Comparison of ENCODE assay signal across 9 mouse cellular contexts in the genomic region with DNA sequence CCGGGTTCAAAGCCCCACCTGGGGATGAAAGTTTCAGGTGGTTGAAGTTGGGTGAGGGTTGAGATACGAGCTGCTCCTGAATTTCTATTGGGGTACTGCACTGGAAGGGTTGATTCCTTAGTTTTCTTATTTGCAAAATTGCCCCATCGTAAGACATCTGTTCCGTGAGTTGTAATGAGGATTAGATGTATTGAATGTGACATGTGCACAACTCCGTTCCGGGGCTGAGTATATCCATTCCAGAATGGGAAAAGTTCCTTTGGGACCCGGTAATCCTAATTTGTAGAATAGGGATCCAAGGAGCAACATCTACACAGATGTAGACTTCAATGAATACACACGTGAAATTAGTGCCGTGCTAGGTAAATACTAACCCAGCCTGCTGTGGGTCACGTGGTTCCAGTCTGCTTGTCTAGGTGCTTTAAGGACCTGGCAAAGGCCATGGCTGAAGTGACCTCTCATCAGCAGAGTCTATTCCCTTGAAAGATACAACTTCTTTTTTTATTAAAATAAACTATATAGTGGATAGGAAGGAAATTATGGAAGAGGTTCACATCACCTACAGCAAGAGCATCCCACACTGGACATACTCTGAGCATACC. TPM values are rescaled to one million over a fixed set of nuclear protein-coding genes. Genes with fewer than 3 reads are reported as not detected.
DNase-seq lines count a peak whose midpoint lies in the region; ATAC-seq lines count a peak whose summit lies in the region.
"Had no signal": no experiment of that assay in that cellular context is flagged by ENCODE, and none has a peak within 500 bp of the region (broad histone marks: within the 10 kb centered on the region; RNA-seq: fewer than 3 reads in every experiment).

No protein-coding gene starts in this region.

- H3K9ac ChIP-seq in intestine, embryonic 15.5 days, result peak overlapping the region; percentile 81
- H3K9ac ChIP-seq in midbrain, embryonic 11.5 days (ENCODE audit: low read length), result peak overlapping the region; percentile 70; the same call in 1 of the 2 replicates

- H3K9me3 ChIP-seq in intestine, embryonic 15.5 days, result no peaks in the 10 kb centered on the region
- H3K9me3 ChIP-seq in midbrain, embryonic 11.5 days (ENCODE audit: control insufficient read depth, low read length), result no peaks in the 10 kb centered on the region

- WGBS in intestine, embryonic 15.5 days, result 34% methylated on average over 10 of the region's 10 CpGs
- WGBS in midbrain, embryonic 11.5 days, result 47% methylated on average over 10 of the region's 10 CpGs

- no peaks in the 10 kb centered on the region for H3K27me3 ChIP-seq in intestine, embryonic 15.5 days (replicated peaks)
- peaks cover 25% of the 10 kb centered on the region for H3K27me3 ChIP-seq in midbrain, embryonic 11.5 days (ENCODE audit: control insufficient read depth, insufficient read depth, low read length)

- DNase-seq in cerebellum, postnatal 10 days, result peak; percentile 34 to 45
- no peak for DNase-seq in cerebellum, adult 18-20 months
- no peak for DNase-seq in midbrain, embryonic 11.5 days (ENCODE audit: low spot score, missing footprints)
- DNase-seq in right cerebral cortex, postnatal 14 days, result no peak
- DNase-seq in left cerebral cortex, adult 11 months (ENCODE audit: low spot score), result no peak
- DNase-seq in cerebellum, adult 11-12 months, result no peak
- DNase-seq: cerebellum, adult 9-10 months had no signal

- H3K27ac ChIP-seq in brown adipose tissue, adult 24 weeks (replicated peaks; ENCODE audit: low read depth, low read length), result no peak overlapping the region
- peak overlapping the region; percentile 96 for H3K27ac ChIP-seq in intestine, embryonic 15.5 days
- no peak overlapping the region for H3K27ac ChIP-seq in midbrain, embryonic 11.5 days (ENCODE audit: low read depth, low read length)

- H3K4me2 ChIP-seq in intestine, embryonic 15.5 days (replicated peaks), result peak overlapping the region; percentile 79
- H3K4me2 ChIP-seq in midbrain, embryonic 11.5 days, result peak overlapping the region; percentile 97

- no peak for ATAC-seq in intestine, embryonic 15.5 days
- ATAC-seq in midbrain, embryonic 11.5 days (ENCODE audit: low FRiP score), result no peak

- H3K4me1 ChIP-seq in brown adipose tissue, adult 24 weeks (ENCODE audit: control insufficient read depth, insufficient read depth, insufficient read length, low read length), result no peaks in the 10 kb centered on the region
- peaks cover 8% of the 10 kb centered on the region; the same call in 1 of the 2 replicates for H3K4me1 ChIP-seq in intestine, embryonic 15.5 days (replicated peaks)
- peaks cover 12% of the 10 kb centered on the region for H3K4me1 ChIP-seq in midbrain, embryonic 11.5 days (ENCODE audit: control insufficient read depth, insufficient read depth, low read length)

- no peaks in the 10 kb centered on the region for H3K36me3 ChIP-seq in intestine, embryonic 15.5 days
- no peaks in the 10 kb centered on the region for H3K36me3 ChIP-seq in midbrain, embryonic 11.5 days (ENCODE audit: control insufficient read depth, insufficient read depth, low read length)

- peak overlapping the region; percentile 98; the same call in 1 of the 2 replicates for H3K4me3 ChIP-seq in brown adipose tissue, adult 24 weeks (ENCODE audit: insufficient read depth, low read depth, low read length)
- H3K4me3 ChIP-seq in intestine, embryonic 15.5 days (replicated peaks), result peak overlapping the region; percentile 86
- peak overlapping the region; percentile 74 for H3K4me3 ChIP-seq in midbrain, embryonic 11.5 days (ENCODE audit: low read depth, low read length)

RNA-seq across cellular contexts. Expression of a gene that starts 1.3 kb away (rescaled TPM):
- 3.0 and 3.6 TPM in 2 replicates for polyA plus RNA-seq in brown adipose tissue, adult 24 weeks (2012; ENCODE audit: insufficient read depth, insufficient read length, missing spikeins)
- 232 and 235 TPM in 2 replicates for polyA plus RNA-seq in intestine, embryonic 15.5 days (2015; fragmentation: Nextera tagmentation; extraction: Ambion mirVana)
- polyA plus RNA-seq in midbrain, embryonic 11.5 days (2014; fragmentation: Nextera tagmentation; extraction: Ambion mirVana), result 47.0 and 51.0 TPM in 2 replicates

Comparison
In these comparisons a context has a peak if more than half of its experiments do, and no peak if none do; other contexts are left out.
1. DNase-seq: peak in cerebellum, postnatal 10 days (2 of 2); none in cerebellum, adult 18-20 months (0 of 2), midbrain, embryonic 11.5 days (single experiment), right cerebral cortex, postnatal 14 days (single experiment), left cerebral cortex, adult 11 months (single experiment) and cerebellum, adult 11-12 months (single experiment).
2. RNA of a gene that starts 1.3 kb away (polyA plus RNA-seq): 232 to 235 TPM in intestine, embryonic 15.5 days and 47.0 to 51.0 TPM in midbrain, embryonic 11.5 days; 3.0 to 3.6 TPM in brown adipose tissue, adult 24 weeks; every median in the first group is over 10 times any median in the second.
3. Peak in every context shown above with its lines, with median percentiles within 50 percentile points of each other: H3K4me3 ChIP-seq.